ENCODE assay signal across 8 mouse cellular contexts in genomic region chr6:56923726-56924707, GRCm38 (mm10). TPM values are rescaled to one million over a fixed set of nuclear protein-coding genes. Genes with fewer than 3 reads are reported as not detected.
A peak's percentile ranks its signal among the peaks of the same experiment; 100 is the strongest.
DNase-seq lines count a peak whose midpoint lies in the region; ATAC-seq lines count a peak whose summit lies in the region.

Gene Nt5c3 (minus strand): TSS chr6:56923932.
Gene Vmn1r4 (plus strand): TSS chr6:56924015.

- peak within 1 kb of the TSS; percentile 92 for H3K27ac ChIP-seq in lung, embryonic 16.5 days (ENCODE audit: low read length)

- H3K9ac ChIP-seq in lung, embryonic 16.5 days (ENCODE audit: low read length) = peak within 1 kb of the TSS; percentile 83

- 2% methylated on average over 64 of the region's 64 CpGs for WGBS in lung, embryonic 16.5 days

- peak; percentile 87 for DNase-seq in MEL-GATA-1-ER (ENCODE audit: extremely low read depth, low read depth)
- DNase-seq in cerebellum, adult 8-10 months = peak; percentile 94
- peak; percentile 94 for DNase-seq in forelimb bud, embryonic 11.5 days (ENCODE audit: low read depth, low spot score)
- peak; percentile 95 for DNase-seq in layer of hippocampus, adult 9-10 months (ENCODE audit: low spot score)
- peak; percentile 79 for DNase-seq in ovary, postnatal 10 days (ENCODE audit: low spot score)
- peak; percentile 87 to 94 for DNase-seq in thymus, postnatal 10 days (ENCODE audit: low spot score in 2 of 2)

- H3K9me3 ChIP-seq in lung, embryonic 16.5 days (ENCODE audit: control insufficient read depth, low read length) = no peaks in the 10 kb centered on the region

- ATAC-seq in hematopoietic stem cell, adult 5-6 weeks (replicated peaks in 1 of 2; ENCODE audit: insufficient read depth in 1 of 2, low FRiP score in 2 of 2, low TSS enrichment in 1 of 2, low read depth in 1 of 2, poor library complexity in 2 of 2, severe bottlenecking in 2 of 2) = peak; percentile 92 to 95
- ATAC-seq in lung, embryonic 16.5 days (ENCODE audit: low read depth) = peak; percentile 98

- peak within 1 kb of the TSS; percentile 68 for H3K4me2 ChIP-seq in lung, embryonic 16.5 days (ENCODE audit: low read depth, low read length)

- no peaks in the 10 kb centered on the region for H3K27me3 ChIP-seq in lung, embryonic 16.5 days (ENCODE audit: control insufficient read depth, insufficient read depth, low read depth, low read length)

- peaks cover 5% of the 10 kb centered on the region; the same call in 1 of the 2 replicates for H3K4me1 ChIP-seq in lung, embryonic 16.5 days (replicated peaks; ENCODE audit: control insufficient read depth, insufficient read depth, low read length)

- peak within 1 kb of the TSS; percentile 87 for H3K4me3 ChIP-seq in lung, embryonic 16.5 days (ENCODE audit: low read length)

- no peaks in the 10 kb centered on the region for H3K36me3 ChIP-seq in lung, embryonic 16.5 days (ENCODE audit: control insufficient read depth, insufficient read depth, low read length)

RNA-seq across cellular contexts. Expression of gene Nt5c3, which starts in this region (rescaled TPM):
- total RNA-seq in hematopoietic stem cell, adult 5-6 weeks (2017) = 91.3 and 103 TPM in 2 replicates
- 59.0 and 59.2 TPM in 2 replicates for polyA plus RNA-seq in lung, embryonic 16.5 days (2015; fragmentation: Nextera tagmentation; extraction: Ambion mirVana)

RNA-seq across cellular contexts. Expression of gene Vmn1r4, which starts in this region (rescaled TPM):
- total RNA-seq in hematopoietic stem cell, adult 5-6 weeks (2017) = 1.1 and 1.4 TPM in 2 replicates
- polyA plus RNA-seq in lung, embryonic 16.5 days (2015; fragmentation: Nextera tagmentation; extraction: Ambion mirVana) = 0.16 and 0.19 TPM in 2 replicates

Comparison
In these comparisons a context has a peak if more than half of its experiments do, and no peak if none do; other contexts are left out.
1. Peak in every context shown above with its lines: DNase-seq, ATAC-seq, H3K4me3 ChIP-seq and H3K27ac ChIP-seq.